Mouse (Mus musculus) embryo, embryonic 10 days (tissue): ENCODE measurements at regions not wholly inside any gene's neighbourhood (a gene's known extent, or its start where the extent isn't known, plus 50 kb on each side); places are given as distances from the start of the nearest gene placed in this dataset.
A peak's percentile ranks its signal among the peaks of the same experiment; 100 is the strongest.

ENCODE experiments used
- DNase-seq: peaks from one replicate; pipeline ENCODE4 v3.0.0-alpha.2; 2015; ENCODE audit warnings: low spot score

DNA sequence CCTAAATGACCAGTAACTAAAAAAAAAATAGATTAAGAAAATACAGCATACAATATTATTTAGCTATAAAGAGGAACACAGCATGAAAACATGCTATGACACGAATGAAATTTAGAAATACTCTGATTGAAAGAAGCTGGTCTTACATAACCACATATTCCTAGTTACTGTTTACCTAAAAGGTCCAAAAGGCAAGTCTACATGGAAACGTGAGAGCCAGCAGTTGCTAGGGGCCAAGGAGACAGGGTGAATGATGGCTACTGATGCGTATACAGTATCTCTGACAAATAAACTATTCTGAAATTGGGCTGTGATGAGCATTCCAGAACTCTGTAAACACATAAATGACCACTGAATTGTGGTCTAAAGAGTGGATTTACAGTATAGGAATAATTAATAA is 194.5 kb upstream of the Zbtb20 start:
- DNase-seq, result no peak

DNA sequence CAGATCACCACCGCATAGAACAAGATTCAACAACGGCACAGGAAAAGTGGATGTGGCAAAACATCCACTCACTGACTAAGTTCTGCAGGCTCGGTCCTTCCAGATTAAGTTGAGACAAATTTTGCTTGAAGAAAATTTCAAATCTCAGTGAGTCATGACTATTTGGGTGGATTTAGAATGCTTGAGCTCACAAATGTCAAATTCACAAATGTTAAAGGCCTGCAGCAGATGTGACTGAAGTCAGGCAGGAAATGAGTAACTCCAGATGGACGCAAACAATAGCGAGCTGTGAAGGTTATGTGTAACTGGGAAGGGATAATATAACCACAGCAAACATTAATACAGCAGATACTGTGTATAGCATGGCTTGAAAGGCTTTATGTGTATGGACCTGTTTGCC is 198.5 kb upstream of the Zbtb20 start:
- no peak for DNase-seq

DNA sequence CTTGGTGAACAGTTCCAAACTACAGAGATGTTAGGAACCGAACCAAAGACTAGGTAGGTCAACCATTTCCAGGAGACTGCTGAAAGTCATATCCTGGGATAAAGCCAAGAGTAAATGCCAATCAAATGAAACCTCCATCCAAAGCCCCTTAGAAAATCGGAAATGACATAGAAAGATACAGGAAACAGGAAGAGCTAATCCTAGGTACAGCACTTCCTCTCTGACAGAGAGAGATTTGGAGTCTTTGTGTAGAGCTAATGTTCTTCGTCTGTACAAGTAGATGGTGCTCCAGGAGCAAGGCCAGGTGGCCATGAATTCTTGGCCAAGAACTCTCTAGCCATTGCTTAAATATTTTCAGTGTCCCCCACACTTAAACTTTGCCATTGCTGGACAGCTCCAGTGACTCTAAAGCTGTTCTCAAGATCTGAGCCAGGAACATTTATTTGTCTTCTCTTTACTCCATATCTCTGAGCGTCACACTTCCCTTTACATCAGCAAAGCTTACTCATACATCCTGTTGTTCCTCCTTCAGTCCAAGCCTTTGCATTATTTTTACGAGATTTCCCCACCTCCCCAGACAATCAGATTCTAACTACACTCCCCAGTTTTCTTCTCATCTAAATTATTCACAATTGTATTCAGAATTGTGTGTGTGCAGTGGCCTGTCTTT is 199.1 kb upstream of the Zbtb20 start:
- DNase-seq, result no peak

DNA sequence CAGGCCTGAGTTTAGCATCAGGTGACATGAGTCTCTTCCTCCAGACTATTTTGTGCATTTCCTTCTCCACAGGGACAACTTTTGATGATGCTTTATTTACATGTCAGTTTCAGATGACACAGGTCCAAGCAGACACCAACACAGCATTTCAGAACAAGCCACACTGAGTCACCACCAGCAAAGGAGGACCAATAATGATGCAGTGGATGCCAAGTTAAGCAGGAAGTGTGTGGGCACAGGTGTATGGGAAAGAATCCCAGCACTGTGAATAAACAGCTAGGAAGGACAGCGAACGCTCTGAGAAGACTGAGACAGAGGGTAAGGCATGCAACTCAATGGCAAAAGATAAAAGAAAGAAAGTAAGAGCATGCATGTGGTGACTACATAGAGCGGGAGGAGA is 200.7 kb upstream of the Zbtb20 start:
- DNase-seq, result no peak

DNA sequence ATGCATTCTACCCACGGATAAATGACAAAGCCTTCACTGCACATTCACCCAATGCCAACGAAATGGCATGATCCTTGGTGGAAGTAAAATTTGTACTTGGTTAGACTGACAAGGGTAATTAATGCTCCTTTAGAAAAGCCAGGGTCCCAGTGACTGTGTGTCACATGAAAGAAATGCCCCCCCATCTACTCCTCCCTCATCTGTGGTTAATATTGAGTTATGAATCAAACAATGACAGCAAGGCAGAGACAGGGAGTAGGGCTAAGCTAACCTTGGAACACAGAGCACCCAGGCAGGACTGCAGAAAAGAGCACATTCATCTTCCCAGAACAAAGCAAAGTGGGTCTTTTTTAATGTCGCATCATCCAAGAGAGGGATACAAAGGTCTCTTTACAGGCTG is 209.1 kb upstream of the Zbtb20 start:
- DNase-seq, result peak; percentile 11

DNA sequence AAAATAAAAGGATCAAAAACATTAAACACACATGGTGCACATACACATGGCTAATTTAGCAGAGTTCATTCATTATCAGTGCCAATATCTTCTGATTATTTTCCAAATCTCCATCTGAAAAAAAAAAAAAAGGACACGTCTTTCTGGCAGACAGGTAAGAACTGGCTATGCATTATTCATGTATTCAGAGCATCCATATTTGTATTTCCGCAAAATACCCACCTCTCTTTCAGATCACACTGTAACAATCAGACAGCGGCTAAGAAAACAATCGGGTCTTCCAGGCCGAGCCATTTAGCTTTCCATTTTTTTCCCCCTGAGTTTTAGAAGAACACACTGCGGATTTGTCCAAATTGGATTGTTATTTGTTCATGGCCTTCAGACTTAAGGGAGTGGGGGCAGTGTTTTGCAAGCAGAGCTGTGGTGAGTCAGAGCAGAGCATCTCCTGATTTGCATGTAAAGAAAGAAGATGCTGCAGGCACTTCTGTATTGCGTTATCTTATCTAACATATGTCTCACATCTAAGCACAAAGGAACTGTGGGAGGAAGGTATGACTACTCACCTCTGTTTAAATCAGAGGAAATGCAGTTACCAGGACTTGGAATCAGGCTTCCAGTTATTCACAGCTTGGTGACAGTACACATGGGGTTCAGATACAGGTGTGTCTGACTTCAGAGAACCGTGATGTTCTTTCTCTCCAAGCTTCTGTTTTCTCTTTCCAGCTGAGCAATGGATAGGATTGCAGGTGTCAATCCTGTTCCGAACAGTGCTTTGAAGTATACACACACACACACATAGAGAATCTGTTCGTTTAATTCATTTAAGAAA is 223.6 kb upstream of the Zbtb20 start:
- DNase-seq, result no peak

DNA sequence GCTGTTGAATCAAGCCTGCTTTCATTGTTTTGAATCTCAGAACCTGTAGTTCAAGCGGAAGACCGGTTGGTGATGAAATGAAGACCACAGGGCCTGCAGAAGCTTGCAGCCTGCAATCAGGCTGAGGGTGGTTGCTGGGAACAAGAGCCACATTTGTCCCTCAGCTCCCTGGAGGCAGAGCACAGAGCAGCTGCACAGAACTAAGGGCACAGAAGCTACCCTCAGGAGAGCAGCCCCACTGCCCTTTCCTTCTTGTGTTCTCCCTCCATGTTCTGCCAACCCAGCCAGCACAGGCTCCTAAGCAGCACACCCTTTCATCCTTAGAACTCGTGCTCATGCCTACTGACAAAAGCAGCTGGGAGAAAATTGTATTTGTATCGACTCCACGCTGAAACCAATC is 225.9 kb upstream of the Zbtb20 start:
- peak; percentile 17 for DNase-seq

DNA sequence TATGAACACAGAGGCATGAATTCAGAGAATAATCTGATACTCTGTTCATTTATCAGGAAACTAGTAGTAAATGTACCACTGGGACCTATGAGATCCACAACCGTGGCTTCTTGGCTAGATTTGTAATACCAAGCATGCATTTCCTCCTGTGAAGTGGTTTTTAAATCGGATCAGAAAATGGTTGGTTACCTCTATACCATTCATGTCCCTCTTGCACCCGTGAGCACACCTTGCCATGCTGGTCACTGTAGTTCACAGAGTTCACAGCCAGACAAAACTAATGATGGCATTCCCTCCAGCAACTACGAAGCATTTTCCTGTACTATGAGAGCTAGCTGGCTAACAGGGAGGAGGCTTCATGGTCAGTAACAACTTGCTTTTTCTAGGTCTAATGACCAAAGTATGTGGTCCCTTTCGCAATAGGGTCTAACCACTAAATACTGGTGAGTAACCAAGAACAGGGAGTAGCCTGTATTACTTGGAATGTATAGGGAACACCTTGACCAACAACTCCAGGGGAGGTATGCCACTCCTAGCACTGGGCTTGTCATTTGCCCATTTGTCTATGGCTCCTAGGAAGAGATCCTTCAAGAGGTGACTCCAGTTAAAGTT is 227.0 kb upstream of the Zbtb20 start:
- no peak for DNase-seq

DNA sequence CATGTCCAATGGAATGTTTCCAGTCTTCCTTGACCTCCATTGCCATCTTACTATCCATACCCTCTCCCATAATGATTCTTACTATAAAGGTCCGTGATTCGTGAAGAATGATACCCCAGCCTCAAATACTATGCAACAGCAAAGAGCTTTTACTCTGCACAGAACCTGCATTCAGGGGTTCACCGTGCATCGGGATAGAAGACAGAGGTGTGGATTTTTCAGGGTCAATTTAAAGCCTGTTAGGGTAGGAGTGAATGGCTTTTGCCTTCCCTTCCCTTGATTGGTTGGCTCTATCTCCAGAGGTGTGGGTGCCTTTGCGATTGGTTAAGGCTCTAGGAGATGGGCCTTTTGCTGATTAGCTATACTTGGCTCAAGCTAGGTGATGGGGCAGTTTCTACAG is 227.9 kb upstream of the Zbtb20 start:
- no peak for DNase-seq

DNA sequence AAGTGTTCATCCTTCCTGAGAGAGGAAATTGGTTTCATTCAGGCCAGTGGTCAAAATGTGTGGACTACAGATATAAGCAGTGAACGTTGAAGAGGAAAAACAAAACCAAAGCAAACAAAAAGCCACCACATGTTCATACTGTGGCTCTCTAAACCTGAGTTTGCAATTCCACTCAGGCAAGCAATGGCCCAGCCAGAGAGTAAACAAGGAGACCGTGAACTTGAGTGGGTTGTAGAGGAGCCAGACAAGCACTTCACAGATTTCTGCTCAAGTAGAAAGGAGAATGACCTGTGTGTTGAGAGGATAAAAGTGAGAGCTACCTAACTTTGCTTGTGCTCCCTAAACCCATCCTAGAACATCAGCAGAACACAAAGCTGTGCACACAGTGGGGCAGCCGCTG is 239.9 kb upstream of the Zbtb20 start:
- DNase-seq, result no peak

DNA sequence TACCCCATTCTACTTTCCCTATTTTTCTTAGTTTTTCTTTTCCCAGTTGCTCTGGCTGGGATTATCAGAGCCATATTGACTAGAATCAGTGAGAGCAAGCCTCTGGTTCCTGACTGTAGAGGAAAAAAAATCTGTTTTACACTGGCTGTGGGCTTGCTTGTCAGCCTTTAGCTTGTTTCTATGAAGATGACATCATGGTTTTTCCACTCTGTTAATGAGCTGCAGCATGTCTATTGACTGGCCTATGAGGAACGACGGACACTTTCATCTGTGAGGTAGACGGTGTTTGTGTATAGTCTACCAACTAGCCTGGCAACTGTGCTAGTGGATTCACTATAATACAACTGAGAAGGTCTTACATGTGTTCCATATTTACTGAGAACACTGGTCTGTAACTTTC is 248.0 kb upstream of the Zbtb20 start:
- no peak for DNase-seq

DNA sequence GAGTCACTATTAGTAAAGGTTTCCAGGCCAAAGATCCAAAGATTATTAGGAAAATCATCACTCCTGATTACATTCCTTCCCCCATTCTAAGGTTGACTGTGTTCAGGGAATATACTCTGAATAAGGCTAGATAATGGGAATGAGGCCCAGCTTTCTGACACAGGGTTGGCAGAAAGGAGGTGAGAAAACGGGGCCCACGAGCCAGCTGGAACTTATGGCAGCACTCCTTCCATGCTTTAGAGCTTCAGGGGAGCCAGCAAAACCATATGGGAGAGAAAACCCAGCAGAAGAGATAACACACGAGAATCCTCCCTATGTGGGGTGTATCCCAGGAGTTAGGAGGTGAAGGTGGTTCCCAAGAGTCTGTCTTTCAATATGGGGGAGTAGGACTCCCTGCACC is 259.8 kb upstream of the Zbtb20 start:
- no peak for DNase-seq

DNA sequence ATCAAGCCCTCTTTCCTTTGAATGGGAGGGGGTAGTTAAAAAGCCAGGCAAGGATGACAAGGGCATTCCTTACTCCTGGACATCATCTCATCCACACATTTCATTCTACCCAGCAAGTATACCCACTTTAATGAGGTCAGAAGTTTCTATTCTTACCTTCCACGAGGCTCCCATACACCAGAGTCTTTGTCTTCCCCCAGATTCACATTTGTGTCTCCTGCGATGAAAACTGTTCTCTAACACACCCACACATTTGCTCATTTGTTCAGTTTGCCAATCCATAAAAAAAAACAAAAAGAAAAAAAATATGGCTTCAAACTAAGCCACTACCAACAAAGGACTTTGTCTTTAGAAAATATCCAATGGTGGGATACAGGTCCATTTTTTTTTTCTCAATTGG is 263.7 kb upstream of the Zbtb20 start:
- DNase-seq, result no peak

DNA sequence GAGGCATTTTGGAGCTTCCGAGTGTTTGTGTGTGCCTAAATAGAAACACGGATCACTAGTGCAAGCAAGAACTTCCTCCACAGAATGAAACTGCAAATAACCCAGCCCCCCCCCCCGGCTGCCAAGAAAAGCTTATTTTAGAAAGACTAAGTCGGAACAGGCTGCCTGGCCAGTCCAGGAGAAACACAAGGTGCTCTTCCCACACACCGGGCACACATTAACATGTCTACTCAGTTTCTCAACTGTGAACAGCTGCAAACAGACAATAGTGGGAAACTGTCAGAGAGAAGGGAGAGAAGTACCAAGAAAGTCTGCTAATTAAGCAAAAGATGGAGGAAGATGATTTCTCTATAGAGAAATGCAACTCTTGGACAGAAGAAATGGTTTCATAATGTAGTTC is 267.3 kb upstream of the Zbtb20 start:
- DNase-seq, result no peak

DNA sequence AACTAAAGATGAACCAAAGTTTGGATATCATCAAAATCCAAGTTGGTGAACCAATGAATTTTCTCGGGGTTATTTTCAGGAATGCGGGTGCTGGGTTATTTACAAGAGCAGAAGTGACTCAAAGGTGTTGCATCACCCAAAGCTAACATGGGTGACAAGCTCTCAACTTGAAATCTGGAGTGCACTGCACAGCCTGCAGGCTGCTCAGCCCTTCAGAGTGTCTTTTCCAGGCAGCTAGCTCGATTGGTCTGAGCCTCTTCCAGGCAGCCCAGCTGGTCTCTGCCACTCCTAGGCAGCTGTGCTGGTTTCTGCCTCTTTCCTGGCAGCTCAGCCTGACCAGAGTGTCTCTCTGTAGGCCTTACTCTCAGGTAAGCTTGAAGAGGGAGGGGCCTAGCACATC is 251.9 kb upstream of the Gap43 start:
- no peak for DNase-seq

DNA sequence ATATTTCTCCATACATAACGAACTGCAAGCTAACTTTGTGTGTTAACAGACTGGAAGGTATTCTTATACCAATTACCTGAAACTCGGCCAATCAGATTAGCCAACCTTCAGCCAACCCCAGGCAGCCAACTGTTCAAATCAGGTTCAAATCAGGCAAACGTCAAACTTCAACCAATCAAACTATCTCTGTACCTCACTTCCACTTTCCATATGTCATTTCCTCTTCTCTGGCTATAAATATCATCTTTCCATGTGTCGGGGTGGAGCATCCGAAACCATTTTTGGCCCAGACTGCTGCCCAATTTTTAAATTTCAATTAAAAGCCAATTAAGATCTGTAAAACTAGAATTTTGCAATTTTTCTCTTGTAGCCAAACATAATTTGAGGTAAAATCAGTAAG is 251.1 kb upstream of the Gap43 start:
- no peak for DNase-seq

DNA sequence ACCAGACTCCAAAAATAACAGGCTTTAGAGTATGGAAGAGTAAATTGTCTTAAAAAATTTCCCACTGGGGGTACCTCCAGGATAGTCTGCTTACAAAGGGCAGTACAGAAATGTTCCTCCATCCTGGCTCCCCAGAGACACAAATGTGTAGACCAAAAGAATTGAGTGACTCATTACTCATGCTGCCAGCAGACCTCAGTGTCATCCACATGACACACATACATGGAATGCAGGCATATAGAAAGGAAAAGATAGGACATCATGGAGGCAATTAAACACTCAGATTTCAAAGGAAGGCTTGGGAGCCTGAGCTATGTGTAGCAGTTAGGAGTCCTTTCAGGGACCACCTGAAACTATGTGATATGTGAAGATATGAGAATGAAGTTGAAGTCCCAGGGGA is 245.7 kb upstream of the Gap43 start:
- no peak for DNase-seq

DNA sequence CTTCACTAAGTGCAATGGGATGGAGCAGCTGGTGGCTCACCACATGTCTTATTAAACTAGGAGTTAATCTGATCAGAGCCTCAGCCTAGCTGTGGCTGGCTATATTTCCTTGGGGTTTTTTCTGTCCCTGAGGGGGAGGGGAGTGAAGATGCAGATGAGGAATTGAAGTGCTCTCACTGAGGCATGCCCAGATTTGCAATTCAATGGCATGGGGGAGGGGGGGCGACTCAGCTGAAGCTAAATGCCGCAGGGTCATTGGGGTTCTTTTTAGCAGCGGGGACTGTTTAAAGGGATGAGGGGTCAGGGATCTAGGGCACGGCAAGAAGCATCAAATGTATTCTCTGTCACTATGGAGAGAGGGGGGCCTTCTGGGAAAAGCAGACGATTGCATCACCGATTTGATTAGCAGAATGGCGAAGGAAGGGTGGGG is 235.1 kb upstream of the Gap43 start:
- peak; percentile 85 for DNase-seq

DNA sequence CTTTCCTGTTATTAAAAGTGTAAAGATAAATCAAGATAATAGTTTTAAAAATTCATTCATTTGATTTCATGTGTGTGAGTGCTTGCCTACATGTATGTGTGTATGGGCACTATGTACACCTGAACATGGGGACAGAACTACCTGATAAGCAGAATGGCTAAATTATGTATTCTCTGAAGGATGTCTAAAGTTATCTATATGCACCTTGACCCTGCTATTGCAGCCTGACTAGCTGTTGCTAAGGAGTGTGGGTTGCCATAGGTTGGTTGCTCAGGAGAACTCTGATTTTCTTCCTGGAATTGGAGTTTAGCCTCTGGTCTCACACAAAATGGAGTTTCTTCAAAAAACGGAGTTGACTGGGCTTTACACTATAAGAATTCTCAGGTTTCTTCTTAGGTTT is 234.5 kb upstream of the Gap43 start:
- peak; percentile 9 for DNase-seq

DNA sequence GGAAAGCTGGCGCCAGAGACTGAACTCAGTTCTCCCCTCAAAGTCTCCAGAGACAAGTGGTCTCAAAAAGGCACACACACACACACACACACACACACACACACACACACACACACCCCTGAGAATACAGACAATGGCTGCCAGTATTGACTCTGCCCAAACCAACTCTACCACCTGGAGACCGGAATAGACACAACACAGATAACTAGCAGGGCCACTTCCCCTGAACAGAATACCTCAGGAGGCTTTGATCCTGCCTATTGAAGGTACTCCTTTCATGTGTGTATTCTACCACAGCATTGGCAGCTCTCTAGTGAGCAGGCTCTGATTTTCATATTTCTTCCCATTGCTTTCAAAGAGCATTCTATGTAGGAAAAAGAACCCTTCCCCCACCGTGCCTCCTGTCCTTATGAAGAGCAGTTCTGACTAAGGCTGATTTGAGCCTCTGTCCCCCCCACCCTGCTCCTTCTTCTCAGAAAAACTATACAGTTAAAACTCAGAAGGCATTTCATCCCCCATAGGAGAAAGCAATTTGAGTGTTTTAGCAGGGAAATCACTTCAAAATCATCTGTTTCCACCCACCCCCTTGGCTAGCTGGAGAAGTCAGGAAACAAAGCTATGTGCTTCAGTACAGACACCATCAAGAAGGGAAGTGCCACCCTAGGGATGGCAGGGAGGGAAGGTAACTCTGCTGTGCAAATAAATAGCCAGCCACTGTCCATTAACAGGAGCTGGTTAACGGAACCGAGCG is 230.0 kb upstream of the Gap43 start:
- DNase-seq, result no peak

DNA sequence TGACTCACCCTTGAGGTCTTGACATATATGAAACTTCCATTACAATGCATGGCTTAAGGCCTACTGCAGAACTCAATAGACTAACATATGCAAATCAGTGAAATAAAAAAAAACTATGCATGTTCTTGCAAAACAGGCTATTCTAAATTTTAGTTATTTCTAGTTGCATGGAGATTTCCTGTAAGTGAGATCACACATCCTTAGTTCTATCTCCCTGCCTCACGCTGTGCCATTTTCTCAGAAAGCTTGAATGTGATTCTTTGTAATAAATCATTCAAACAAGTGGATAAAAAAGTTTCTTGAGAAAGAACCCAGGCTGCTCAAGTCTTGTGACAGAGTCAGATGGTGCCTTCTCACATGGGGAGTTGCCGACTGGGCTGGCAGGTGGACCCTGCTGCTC is 228.9 kb upstream of the Gap43 start:
- DNase-seq, result no peak

DNA sequence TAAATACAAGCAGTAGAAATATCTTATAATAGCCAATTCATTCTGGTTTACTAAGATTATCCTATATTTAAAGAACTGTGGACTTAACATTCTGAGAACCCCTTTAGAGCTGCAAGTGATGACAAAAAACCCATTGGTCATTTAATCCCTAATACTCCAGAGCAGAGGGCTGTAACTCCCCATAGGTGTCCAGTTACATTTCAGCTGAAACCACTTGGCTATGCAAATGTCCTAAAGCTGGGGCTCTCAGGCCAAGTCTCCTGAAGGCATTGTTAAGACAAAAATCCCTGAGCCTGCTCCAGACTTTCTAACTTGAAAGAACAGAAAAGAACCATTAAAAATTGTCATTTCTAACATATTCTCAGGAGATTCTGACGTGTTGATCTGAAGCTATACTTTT is 209.1 kb upstream of the Gap43 start:
- DNase-seq, result peak; percentile 73
